Mouse (Mus musculus): ENCODE results near the gene Ctnna3. TPM values are rescaled to one million over a fixed set of nuclear protein-coding genes. Genes with fewer than 3 reads are reported as not detected.

The Ctnna3 gene
- total and polyA plus RNA-seq, 3 experiments: not detected

- no peaks in the 10 kb centered on the region for H3K79me2 ChIP-seq (ENCODE audit: control insufficient read depth, insufficient read depth, low read length, poor library complexity)
- H3K4me1 ChIP-seq (ENCODE audit: control insufficient read depth in 1 of 2, insufficient read depth in 2 of 2, low read length in 2 of 2): no peaks in the 10 kb centered on the region
- H3K27ac ChIP-seq (ENCODE audit: control insufficient read depth, low read depth, low read length): no peak overlapping the region
- no peaks in the 10 kb centered on the region for H3K27me3 ChIP-seq (ENCODE audit: control insufficient read depth in 1 of 2, insufficient read depth in 2 of 2, low read length in 2 of 2)
- H3K9me3 ChIP-seq (replicated peaks; ENCODE audit: insufficient read depth, low read length): no peaks in the 10 kb centered on the region
- no peak for TF ChIP-seq NRF1 (IDR thresholded peaks at IDR 0.05; ENCODE audit: insufficient read depth, low read depth, low read length, poor library complexity, severe bottlenecking)
- TF ChIP-seq ZNF384 (IDR thresholded peaks at IDR 0.05; ENCODE audit: low read depth, low read length): no peak
- TF ChIP-seq ZMIZ1 (IDR thresholded peaks at IDR 0.05; ENCODE audit: low read depth, low read length): no peak
- no peak for TF ChIP-seq ZC3H11A (IDR thresholded peaks at IDR 0.05; ENCODE audit: low read depth, low read length)
- TF ChIP-seq BHLHE40 (IDR thresholded peaks at IDR 0.05; ENCODE audit: borderline replicate concordance, low read depth, low read length): no peak
- TF ChIP-seq MXI1 (IDR thresholded peaks at IDR 0.05; ENCODE audit: low read depth, low read length): no peak
- TF ChIP-seq JUND (IDR thresholded peaks at IDR 0.05; ENCODE audit: low read depth, low read length): no peak
- TF ChIP-seq POLR2AphosphoS2 (IDR thresholded peaks at IDR 0.05; ENCODE audit: low read length): no peak
- no peak for TF ChIP-seq SMC3 (IDR thresholded peaks at IDR 0.05; ENCODE audit: low read depth, low read length)
- TF ChIP-seq CTCF (IDR thresholded peaks at IDR 0.05 in 2 of 3, conservative IDR thresholded peaks at IDR 0.05 in 1 of 3; ENCODE audit: control insufficient read depth in 1 of 3, insufficient read depth in 1 of 3, low read depth in 2 of 3, low read length in 3 of 3, poor library complexity in 1 of 3, severe bottlenecking in 1 of 3): no peak
- TF ChIP-seq MAFK (IDR thresholded peaks at IDR 0.05; ENCODE audit: borderline replicate concordance, low read depth, low read length): no peak
- TF ChIP-seq MAZ (IDR thresholded peaks at IDR 0.05; ENCODE audit: low read depth, low read length): no peak
- TF ChIP-seq HCFC1 (IDR thresholded peaks at IDR 0.05; ENCODE audit: low read depth, low read length): no peak
- no peak for TF ChIP-seq USF2 (IDR thresholded peaks at IDR 0.05; ENCODE audit: borderline replicate concordance in 1 of 2, insufficient read depth in 1 of 2, low read depth in 1 of 2, low read length in 2 of 2)
- no peak for TF ChIP-seq MEF2A (IDR thresholded peaks at IDR 0.05; ENCODE audit: extremely low read depth, insufficient replicate concordance, low read depth, low read length, poor library complexity, severe bottlenecking)
- no peak for TF ChIP-seq TCF12 (IDR thresholded peaks at IDR 0.05; ENCODE audit: low read depth, low read length)
- no peak for TF ChIP-seq TAL1 (IDR thresholded peaks at IDR 0.05; ENCODE audit: low read length)
- no peak for TF ChIP-seq MAX (IDR thresholded peaks at IDR 0.05; ENCODE audit: low read length)
- no peak for TF ChIP-seq CHD2 (IDR thresholded peaks at IDR 0.05; ENCODE audit: low read length)
- H3K9ac ChIP-seq (ENCODE audit: control insufficient read depth, low read depth, low read length, poor library complexity, severe bottlenecking): no peak overlapping the region
- no peak for DNase-seq (ENCODE audit: low read depth, low spot score)
- H3K4me3 ChIP-seq (ENCODE audit: control insufficient read depth in 1 of 2, insufficient read depth in 1 of 2, low read depth in 2 of 2, low read length in 2 of 2): no peak overlapping the region
- H3K36me3 ChIP-seq (ENCODE audit: control insufficient read depth in 1 of 2, insufficient read depth in 2 of 2, low read length in 2 of 2): no peaks in the 10 kb centered on the region
These were observed 94.1 kb downstream of the Ctnna3 start for GRCm38 (mm10) chr10:63523956-63524355.

DNA sequence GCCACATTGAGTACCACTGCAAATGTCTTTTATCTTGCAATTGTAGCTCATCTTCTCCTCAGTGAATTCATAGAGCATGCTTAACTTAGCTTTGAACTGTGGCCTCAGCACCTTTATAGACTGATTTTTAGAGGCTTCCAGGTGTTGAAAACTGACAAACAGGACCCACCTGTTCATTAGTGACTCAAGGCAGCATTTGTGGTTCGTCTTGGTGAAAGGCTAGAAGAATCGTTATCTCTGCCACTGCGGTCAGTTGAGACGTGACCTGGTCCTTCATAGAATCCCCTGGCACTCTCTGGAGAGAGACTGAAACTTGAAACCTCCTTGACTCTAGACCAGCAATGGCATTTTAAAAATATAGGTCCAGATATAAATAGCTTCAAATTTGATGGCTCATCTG lies 96.1 kb downstream of the Ctnna3 start:
- H3K27me3 ChIP-seq (ENCODE audit: control insufficient read depth in 1 of 2, insufficient read depth in 2 of 2, low read length in 2 of 2): no peaks in the 10 kb centered on the region
- H3K27ac ChIP-seq (ENCODE audit: control insufficient read depth, low read depth, low read length): no peak overlapping the region
- TF ChIP-seq GATA1 (IDR thresholded peaks at IDR 0.05; ENCODE audit: low read depth, low read length): no peak
- no peak for TF ChIP-seq RAD21 (IDR thresholded peaks at IDR 0.05; ENCODE audit: low read depth, low read length)
- TF ChIP-seq TCF12 (IDR thresholded peaks at IDR 0.05; ENCODE audit: low read depth, low read length): no peak
- no peak for TF ChIP-seq POLR2AphosphoS5 (IDR thresholded peaks at IDR 0.05; ENCODE audit: borderline replicate concordance, low read depth, low read length)
- TF ChIP-seq MAFK (IDR thresholded peaks at IDR 0.05; ENCODE audit: borderline replicate concordance, low read depth, low read length): no peak
- TF ChIP-seq ELF1 (IDR thresholded peaks at IDR 0.05; ENCODE audit: low read depth, low read length): no peak
- TF ChIP-seq MAZ (IDR thresholded peaks at IDR 0.05; ENCODE audit: low read depth, low read length): no peak
- no peak for TF ChIP-seq POLR2AphosphoS2 (IDR thresholded peaks at IDR 0.05; ENCODE audit: low read length)
- no peak for TF ChIP-seq JUND (IDR thresholded peaks at IDR 0.05; ENCODE audit: low read depth, low read length)
- DNase-seq (ENCODE audit: low read depth, low spot score): no peak
- no peaks in the 10 kb centered on the region for H3K79me2 ChIP-seq (ENCODE audit: control insufficient read depth, insufficient read depth, low read length, poor library complexity)
- H3K4me3 ChIP-seq (ENCODE audit: control insufficient read depth in 1 of 2, insufficient read depth in 1 of 2, low read depth in 2 of 2, low read length in 2 of 2): no peak overlapping the region
- no peak overlapping the region for H3K9ac ChIP-seq (ENCODE audit: control insufficient read depth, low read depth, low read length, poor library complexity, severe bottlenecking)
- no peaks in the 10 kb centered on the region for H3K9me3 ChIP-seq (replicated peaks; ENCODE audit: insufficient read depth, low read length)
- no peaks in the 10 kb centered on the region for H3K36me3 ChIP-seq (ENCODE audit: control insufficient read depth in 1 of 2, insufficient read depth in 2 of 2, low read length in 2 of 2)
- no peaks in the 10 kb centered on the region for H3K4me1 ChIP-seq (ENCODE audit: control insufficient read depth in 1 of 2, insufficient read depth in 2 of 2, low read length in 2 of 2)
